Mouse (Mus musculus) layer of hippocampus, adult 2 months (tissue): ENCODE measurements at regions not wholly inside any gene's neighbourhood (a gene's known extent, or its start where the extent isn't known, plus 50 kb on each side); places are given as distances from the start of the nearest gene placed in this dataset.

Experiments used
- DNase-seq, 2 experiments: peaks; one replicate each; pipeline ENCODE4 v3.0.0; 2022; ENCODE audit warnings: low spot score in 2 of 2
- H3K27ac ChIP-seq: fragments of 200-600 bp; 2 replicates; pipeline ENCODE4 v1.8.1; 2022
- H3K4me3 ChIP-seq: fragments of 200-600 bp; 2 replicates; pipeline ENCODE4 v1.8.1; 2022; ENCODE audit warnings: mild to moderate bottlenecking
- CTCF ChIP-seq: fragments of 200-600 bp; conservative IDR thresholded peaks from 2 replicates; pipeline ENCODE4 v1.8.1; 2022; ENCODE audit warnings: antibody characterized with exemption, mild to moderate bottlenecking, moderate library complexity

DNA sequence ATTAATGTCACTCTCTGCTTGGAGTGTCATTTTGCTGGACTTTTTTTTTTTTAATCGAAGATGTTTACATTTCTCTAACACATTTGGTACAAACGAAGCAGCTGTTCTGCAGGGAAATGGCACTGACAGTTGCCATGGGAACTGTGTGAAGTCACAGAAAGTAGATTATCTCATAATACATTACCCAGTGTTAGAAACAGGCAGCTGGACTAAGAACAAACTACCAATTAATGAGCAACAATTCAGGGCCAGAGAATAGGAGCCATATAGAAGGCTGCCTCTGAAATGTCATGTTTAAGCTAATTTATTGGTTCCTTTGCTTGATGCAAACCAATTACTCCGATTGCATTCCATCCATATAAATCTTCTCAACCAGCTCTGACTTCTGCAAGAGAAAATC is 159.3 kb upstream of the Large1 start:
- no peak for TF ChIP-seq CTCF
- H3K4me3 ChIP-seq, result no peak overlapping the region
- no peak overlapping the region for H3K27ac ChIP-seq
- peak in 1 of 2 experiments; percentile 41 for DNase-seq
